Mouse (Mus musculus) kidney, embryonic 14.5 days (tissue): Measurements from ENCODE around the gene Gm26938. TPM values are rescaled to one million over a fixed set of nuclear protein-coding genes. Genes with fewer than 3 reads are reported as not detected.

Experiments
- ATAC-seq: fragments of 200-750 bp; cut with Nextera tagmentation; 2 replicates; pipeline ENCODE4 v1.8.0; 2017; ENCODE audit warnings: moderate number of reproducible peaks, mild to moderate bottlenecking, moderate TSS enrichment, moderate library complexity; ENCODE audit not compliant: low FRiP score, low TSS enrichment
- H3K27ac ChIP-seq: fragments of 300-500 bp; sonication (generic); 2 replicates; pipeline ENCODE4 v1.5.1; 2014; ENCODE audit warnings: low read depth, mild to moderate bottlenecking, low read length, moderate library complexity, mixed read lengths
- H3K27me3 ChIP-seq: fragments of 300-500 bp; sonication (generic); 2 replicates; pipeline ENCODE4 v1.6.1; 2014; ENCODE audit warnings: mild to moderate bottlenecking, low read length; ENCODE audit not compliant: control insufficient read depth, insufficient read depth
- H3K36me3 ChIP-seq: fragments of 300-500 bp; sonication (generic); 2 replicates; pipeline ENCODE4 v1.6.1; 2014; ENCODE audit warnings: low read length, mixed read lengths; ENCODE audit not compliant: control insufficient read depth, insufficient read depth
- H3K4me1 ChIP-seq: fragments of 300-500 bp; sonication (generic); 2 replicates; pipeline ENCODE4 v1.6.1; 2014; ENCODE audit warnings: low read length, mixed read lengths; ENCODE audit not compliant: control insufficient read depth, insufficient read depth
- H3K4me2 ChIP-seq: fragments of 300-500 bp; sonication (generic); replicated peaks from 2 replicates; pipeline ENCODE4 v1.6.1; 2014; ENCODE audit warnings: low read depth, mild to moderate bottlenecking, low read length
- H3K4me3 ChIP-seq: fragments of 300-500 bp; sonication (generic); 2 replicates; pipeline ENCODE4 v1.5.1; 2014; ENCODE audit warnings: mild to moderate bottlenecking, low read length
- H3K9ac ChIP-seq: fragments of 300-500 bp; sonication (generic); 2 replicates; pipeline ENCODE4 v1.6.1; 2014; ENCODE audit warnings: low read depth, mild to moderate bottlenecking, low read length, moderate library complexity
- H3K9me3 ChIP-seq: fragments of 300-500 bp; sonication (generic); 2 replicates; pipeline ENCODE4 v1.6.1; 2016; ENCODE audit warnings: low read length; ENCODE audit not compliant: control insufficient read depth
- WGBS: fragments of 180-500 bp; shearing (Covaris S2); extraction: QIAGEN DNeasy Blood & Tissue Kit; methylation state at CpG from one replicate; pipeline ENCODE4 v1.1.7; 2014; 5-methylcytosine and 5-hydroxymethylcytosine counted together
- microRNA-seq: library from miRNA; unstranded; fragments of <30 nt; microRNA quantifications from one replicate; pipeline ENCODE4, GENCODE M21; 2016
- polyA plus RNA-seq: library from polyadenylated mRNA; unstranded; fragments of >200 nt; fragmentation: Nextera tagmentation; extraction: Ambion mirVana; gene quantifications from 2 replicates; pipeline ENCODE4 v1.2.1, GENCODE M21; 2014

Gene Gm26938
- polyA plus RNA-seq, 1 experiment from 2014 or later: not detected

GRCm38 (mm10) chr5:139768216-139768615, 58.0 kb downstream of the Gm26938 start:
- WGBS: 91% methylated on average over 8 of the region's 8 CpGs
- no peak for ATAC-seq
- H3K27ac ChIP-seq: no peak overlapping the region

GRCm38 (mm10) chr5:139764296-139764695, 61.9 kb downstream of the Gm26938 start:
- no peak for ATAC-seq
- 78% methylated on average over 11 of the region's 11 CpGs for WGBS
- peaks cover 96% of the 10 kb centered on the region for H3K36me3 ChIP-seq
- no peak overlapping the region for H3K27ac ChIP-seq
- H3K9ac ChIP-seq: no peak overlapping the region
- no peaks in the 10 kb centered on the region for H3K9me3 ChIP-seq
- H3K4me3 ChIP-seq: no peak overlapping the region
- no peak overlapping the region for H3K4me2 ChIP-seq
- no peaks in the 10 kb centered on the region for H3K4me1 ChIP-seq
- no peaks in the 10 kb centered on the region for H3K27me3 ChIP-seq

More at GRCm38 (mm10) chr5:139768216-139768615, 58.0 kb downstream of the Gm26938 start:
- Histone ChIP-seq H3K9ac (no peak overlapping the region), H3K9me3 (no peaks in the 10 kb centered on the region), H3K4me1 (no peaks in the 10 kb centered on the region), H3K4me3 (no peak overlapping the region), H3K4me2 (no peak overlapping the region), H3K27me3 (no peaks in the 10 kb centered on the region), H3K36me3 (peaks cover 94% of the 10 kb centered on the region)

GRCm38 (mm10) chr5:139758096-139758495, 68.1 kb downstream of the Gm26938 start:
- no peak for ATAC-seq
- H3K27ac ChIP-seq: no peak overlapping the region
- H3K9ac ChIP-seq: no peak overlapping the region
- no peaks in the 10 kb centered on the region for H3K9me3 ChIP-seq
- no peaks in the 10 kb centered on the region for H3K4me1 ChIP-seq
- no peaks in the 10 kb centered on the region for H3K27me3 ChIP-seq
- no peak overlapping the region for H3K4me2 ChIP-seq
- peaks cover 90% of the 10 kb centered on the region for H3K36me3 ChIP-seq
- WGBS: 91% methylated on average over 16 of the region's 16 CpGs
- H3K4me3 ChIP-seq: no peak overlapping the region

Small RNAs within 50 kb of the gene (microRNA-seq; reads per million reads assigned to microRNA genes)
- gene Mir7037: not detected

Other genes with a start within 250 kb of the Gm26938 start
- gene Micall2, start 90.1 kb downstream of the Gm26938 start, polyA plus RNA-seq: 3.6 and 6.4 TPM in 2 replicates
- 32.2 and 40.7 TPM in 2 replicates for gene Ints1, start 50.7 kb downstream of the Gm26938 start, polyA plus RNA-seq
- 2.5 and 5.3 TPM in 2 replicates for gene Mafk, start 34.9 kb downstream of the Gm26938 start, polyA plus RNA-seq
- 3.7 and 4.9 TPM in 2 replicates for gene Tmem184a, start 6.5 kb downstream of the Gm26938 start, polyA plus RNA-seq
- gene Psmg3, start 478 bp upstream of the Gm26938 start, polyA plus RNA-seq: 82.4 and 87.9 TPM in 2 replicates
- 0.14 and 0.50 TPM in 2 replicates for gene Elfn1, start 81.5 kb upstream of the Gm26938 start, polyA plus RNA-seq